Mouse (Mus musculus) small intestine, adult 2 months (tissue): ENCODE measurements around the gene Antxrl.

ENCODE experiments used
- CTCF ChIP-seq: fragments of 200-500 bp; IDR thresholded peaks from 2 replicates; pipeline ENCODE4 v1.5.1; 2012; ENCODE audit warnings: low read depth, mild to moderate bottlenecking, control low read depth, inconsistent platforms, low read length, moderate library complexity, mixed read lengths; ENCODE audit not compliant: insufficient replicate concordance, insufficient read length; ENCODE audit errors: extremely low read depth
- POLR2A ChIP-seq: fragments of 200-500 bp; IDR thresholded peaks from 2 replicates; pipeline ENCODE4 v1.6.1; 2012; ENCODE audit warnings: low read depth, mild to moderate bottlenecking, control low read depth, inconsistent platforms, low read length, moderate library complexity

DNA sequence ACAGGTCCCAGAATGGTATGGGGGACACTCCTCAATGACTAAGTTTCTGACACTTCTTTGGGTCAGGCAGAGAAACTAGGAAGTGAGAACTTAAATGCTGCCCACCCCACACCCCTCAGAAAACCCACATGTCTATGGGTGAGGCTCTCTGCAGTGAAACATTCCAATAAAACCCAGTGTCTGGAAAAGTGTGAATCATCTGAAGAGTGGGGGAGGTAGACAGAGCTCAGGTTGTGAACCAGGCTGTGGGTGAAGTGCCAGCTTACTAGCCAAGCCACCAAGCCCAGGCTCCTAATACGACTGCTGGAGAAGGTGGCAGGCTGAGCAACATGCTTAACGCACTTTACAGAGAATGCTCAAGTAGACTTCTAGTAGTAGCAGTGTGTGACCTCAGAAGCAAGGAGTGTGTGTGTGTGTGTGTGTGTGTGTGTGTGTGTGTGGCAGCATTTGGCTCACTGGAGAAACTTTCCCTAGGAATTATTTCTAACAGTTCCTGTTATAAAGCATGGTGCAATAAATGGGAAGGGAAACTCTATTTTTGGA lies 35.4 kb downstream of the Antxrl start:
- TF ChIP-seq CTCF = no peak
- TF ChIP-seq POLR2A = no peak
